Mouse (Mus musculus) ES-Bruce4 (cell line): ENCODE results near the gene Mfsd7a.

ENCODE experiments used
- CTCF ChIP-seq: IDR thresholded peaks from one replicate; pipeline ENCODE4 v1.8.1; 2011; ENCODE audit warnings: low read depth, low read length
- POLR2A ChIP-seq: IDR thresholded peaks from one replicate; pipeline ENCODE4 v1.8.1; 2011; ENCODE audit warnings: low read length; ENCODE audit not compliant: insufficient read depth

- TF ChIP-seq POLR2A (no peak), CTCF (no peak)
Measured at GRCm38 (mm10) chr5:108451611-108452010, 2.9 kb upstream of the Mfsd7a start.
